Mouse (Mus musculus) embryonic facial prominence, embryonic 13.5 days (tissue): ENCODE data around the gene Adra1b. TPM values are rescaled to one million over a fixed set of nuclear protein-coding genes. Genes with fewer than 3 reads are reported as not detected.
A peak's percentile ranks its signal among the peaks of the same experiment; 100 is the strongest.

ENCODE experiments used
- ATAC-seq: fragments of 200-750 bp; cut with Nextera tagmentation; 2 replicates; pipeline ENCODE4 v1.8.0; 2017; ENCODE audit warnings: low read depth; ENCODE audit not compliant: insufficient number of reproducible peaks, insufficient read depth, low FRiP score, low TSS enrichment
- H3K27ac ChIP-seq: fragments of 300-500 bp; sonication (generic); 2 replicates; pipeline ENCODE4 v1.5.1; 2015; ENCODE audit warnings: moderate library complexity, mild to moderate bottlenecking, inconsistent platforms
- H3K27me3 ChIP-seq: fragments of 300-500 bp; sonication (generic); 2 replicates; pipeline ENCODE4 v1.6.1; 2015; ENCODE audit warnings: mild to moderate bottlenecking, inconsistent platforms
- H3K36me3 ChIP-seq: fragments of 300-500 bp; sonication (generic); 2 replicates; pipeline ENCODE4 v1.6.1; 2015; ENCODE audit warnings: mild to moderate bottlenecking, inconsistent platforms
- H3K4me1 ChIP-seq: fragments of 300-500 bp; sonication (generic); 2 replicates; pipeline ENCODE4 v1.6.1; 2015; ENCODE audit warnings: inconsistent platforms
- H3K4me2 ChIP-seq: fragments of 300-500 bp; sonication (generic); 2 replicates; pipeline ENCODE4 v1.6.1; 2015; ENCODE audit warnings: moderate library complexity, mild to moderate bottlenecking, inconsistent platforms
- H3K4me3 ChIP-seq: fragments of 300-500 bp; sonication (generic); 2 replicates; pipeline ENCODE4 v1.5.1; 2015; ENCODE audit warnings: mild to moderate bottlenecking, inconsistent platforms
- H3K9ac ChIP-seq: fragments of 300-500 bp; sonication (generic); 2 replicates; pipeline ENCODE4 v1.6.1; 2015; ENCODE audit warnings: mild to moderate bottlenecking, inconsistent platforms
- H3K9me3 ChIP-seq: fragments of 300-500 bp; sonication (generic); 2 replicates; pipeline ENCODE4 v1.6.1; 2016; ENCODE audit warnings: inconsistent platforms
- WGBS: fragments of 180-500 bp; shearing (Covaris S2); methylation state at CpG from one replicate; pipeline ENCODE4 v1.1.7; 2015; ENCODE audit warnings: mixed read lengths; 5-methylcytosine and 5-hydroxymethylcytosine counted together
- polyA plus RNA-seq: library from polyadenylated mRNA; unstranded; fragments of >200 nt; fragmentation: Nextera tagmentation; extraction: Ambion mirVana; gene quantifications from 2 replicates; pipeline ENCODE4 v1.2.1, GENCODE M21; 2015

Adra1b gene
- polyA plus RNA-seq, 1 experiment from 2014 or later = 1.3 TPM

DNA sequence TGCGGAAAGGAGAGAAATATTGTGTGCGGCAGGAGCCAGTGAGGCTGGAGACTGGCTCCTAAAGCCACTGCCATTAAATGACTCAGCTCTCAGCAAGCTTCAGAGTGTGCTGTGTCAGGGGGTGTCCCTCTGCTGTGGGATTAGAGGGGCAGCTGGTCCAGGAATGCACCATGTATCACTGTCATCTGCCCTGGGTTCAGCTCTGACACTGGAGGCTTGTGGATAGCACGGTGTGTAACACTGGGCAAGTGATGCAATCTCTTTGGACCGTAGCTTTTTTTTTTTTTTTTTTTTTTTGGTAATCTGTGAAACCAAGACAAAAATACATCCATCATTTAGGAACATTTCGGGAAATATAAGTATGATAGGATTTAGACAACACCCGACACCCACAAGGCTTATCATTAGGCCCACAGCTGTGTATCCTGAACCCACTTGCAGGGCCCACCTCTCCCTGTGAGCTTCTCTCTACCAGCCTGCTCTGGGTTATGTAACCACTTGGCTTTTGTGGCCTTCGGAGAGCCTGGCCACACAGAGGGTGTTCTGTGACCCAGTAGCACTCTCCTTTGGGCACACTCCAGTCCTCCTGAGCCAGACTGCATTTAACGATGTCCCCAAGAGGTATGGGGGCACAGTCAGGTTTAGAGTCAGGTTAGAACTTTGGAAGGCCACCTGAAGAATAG lies 26.3 kb upstream of the Adra1b start:
- Histone ChIP-seq H3K9me3 (no peaks in the 10 kb centered on the region), H3K27me3 (peaks cover 5% of the 10 kb centered on the region; the same call in 1 of the 2 replicates), H3K27ac (no peak overlapping the region), H3K4me2 (no peak overlapping the region), H3K4me3 (no peak overlapping the region), H3K9ac (no peak overlapping the region), H3K36me3 (no peaks in the 10 kb centered on the region), H3K4me1 (no peaks in the 10 kb centered on the region)
- 0 out of 2 replicates have a peak, but pooled peaks have one; percentile 20 for ATAC-seq
- WGBS = 81% methylated on average over 8 of the region's 8 CpGs

DNA sequence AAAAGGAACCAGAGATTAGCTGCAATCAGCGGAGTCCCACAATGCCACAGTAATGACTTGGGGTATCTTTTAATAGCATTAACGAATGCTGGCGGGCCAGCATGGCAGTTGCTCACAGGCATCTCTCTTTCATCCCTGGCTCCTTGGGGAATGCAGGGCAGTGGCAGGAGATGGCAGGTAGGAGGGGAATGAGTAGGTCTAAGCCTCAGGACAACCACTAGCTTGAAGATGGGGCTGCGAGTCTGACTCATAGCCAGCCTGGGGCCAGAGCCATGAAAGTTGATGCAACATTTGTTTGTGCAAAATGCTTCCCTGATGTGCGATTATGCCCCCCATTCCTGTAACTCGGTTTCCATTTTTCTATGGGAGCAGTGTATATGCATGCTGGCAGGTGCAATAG lies 25.2 kb upstream of the Adra1b start:
- H3K9ac ChIP-seq = no peak overlapping the region
- no peak overlapping the region for H3K4me2 ChIP-seq
- H3K4me1 ChIP-seq = no peaks in the 10 kb centered on the region
- peaks cover 5% of the 10 kb centered on the region; the same call in 1 of the 2 replicates for H3K27me3 ChIP-seq
- H3K36me3 ChIP-seq = no peaks in the 10 kb centered on the region
- H3K27ac ChIP-seq = no peak overlapping the region
- H3K4me3 ChIP-seq = no peak overlapping the region
- ATAC-seq = no peak
- 49% methylated on average over 6 of the region's 6 CpGs for whole genome bisulfite sequencing
- no peaks in the 10 kb centered on the region for H3K9me3 ChIP-seq

DNA sequence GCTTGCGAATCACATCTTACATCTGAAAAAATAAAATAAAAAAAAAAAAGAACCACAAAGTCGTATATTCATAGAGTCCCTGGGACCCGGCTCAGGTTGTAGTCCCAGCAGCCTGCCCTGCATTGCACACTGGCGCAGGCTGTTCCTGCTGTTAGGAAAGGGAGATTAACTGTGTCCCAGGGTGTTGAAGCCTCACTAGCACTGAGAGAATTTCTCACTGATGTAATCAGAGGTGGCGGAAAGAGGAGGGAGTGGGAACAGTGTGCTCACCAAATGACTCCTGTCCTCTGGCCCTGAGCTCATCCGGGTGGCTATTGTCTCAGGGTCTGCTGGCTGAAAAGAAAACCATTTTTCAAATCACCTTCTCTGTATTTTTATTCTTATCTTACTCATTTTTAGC lies 24.6 kb upstream of the Adra1b start:
- WGBS = 38% methylated on average over 6 of the region's 6 CpGs
- Histone ChIP-seq H3K36me3 (no peaks in the 10 kb centered on the region), H3K27ac (no peak overlapping the region), H3K27me3 (peaks cover 5% of the 10 kb centered on the region; the same call in 1 of the 2 replicates), H3K4me3 (no peak overlapping the region), H3K4me1 (no peaks in the 10 kb centered on the region), H3K9me3 (no peaks in the 10 kb centered on the region), H3K9ac (no peak overlapping the region), H3K4me2 (no peak overlapping the region)
- no peak for ATAC-seq

DNA sequence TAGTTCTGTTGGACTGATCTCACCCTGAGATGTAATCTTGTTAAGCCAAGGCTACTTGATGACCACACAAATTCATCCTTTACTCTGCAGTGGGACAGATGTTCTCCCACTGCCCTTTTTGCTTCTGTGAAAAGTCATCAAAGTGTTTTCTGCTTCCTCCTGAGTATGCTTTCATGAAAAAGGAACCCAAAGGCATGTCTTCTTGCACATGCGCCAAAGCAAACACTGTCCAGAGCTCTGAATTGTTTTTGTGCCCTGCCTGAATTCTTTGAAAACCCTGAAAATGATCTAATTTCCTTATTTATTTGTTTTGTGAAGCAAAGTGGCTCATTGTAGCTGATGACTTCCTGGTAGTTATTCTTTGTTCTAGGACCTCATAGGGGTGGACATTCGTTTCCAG lies 20.7 kb upstream of the Adra1b start:
- H3K27ac ChIP-seq = no peak overlapping the region
- no peak for ATAC-seq
- H3K9ac ChIP-seq = no peak overlapping the region
- WGBS = 56% methylated on average over 2 of the region's 2 CpGs
- H3K4me3 ChIP-seq = no peak overlapping the region
- no peak overlapping the region for H3K4me2 ChIP-seq
- H3K9me3 ChIP-seq = no peaks in the 10 kb centered on the region
- no peaks in the 10 kb centered on the region for H3K36me3 ChIP-seq
- peaks cover 5% of the 10 kb centered on the region; the same call in 1 of the 2 replicates for H3K27me3 ChIP-seq
- no peaks in the 10 kb centered on the region for H3K4me1 ChIP-seq

GRCm38 (mm10) chr11:43919492-43920055 lies 18.6 kb upstream of the Adra1b start:
- H3K4me3 ChIP-seq = no peak overlapping the region
- H3K9me3 ChIP-seq = no peaks in the 10 kb centered on the region
- H3K27ac ChIP-seq = no peak overlapping the region
- no peak overlapping the region for H3K4me2 ChIP-seq
- no peak for ATAC-seq
- 70% methylated on average over 7 of the region's 7 CpGs for WGBS
- H3K9ac ChIP-seq = no peak overlapping the region
- H3K27me3 ChIP-seq = no peaks in the 10 kb centered on the region
- H3K36me3 ChIP-seq = no peaks in the 10 kb centered on the region
- peaks cover 5% of the 10 kb centered on the region for H3K4me1 ChIP-seq

- H3K4me1 ChIP-seq = peaks cover 7% of the 10 kb centered on the region
- no peak overlapping the region for H3K9ac ChIP-seq
- no peaks in the 10 kb centered on the region for H3K27me3 ChIP-seq
- no peak overlapping the region for H3K4me3 ChIP-seq
- H3K27ac ChIP-seq = no peak overlapping the region
- H3K9me3 ChIP-seq = no peaks in the 10 kb centered on the region
- H3K36me3 ChIP-seq = no peaks in the 10 kb centered on the region
- no peak overlapping the region; the same call in 1 of the 2 replicates for H3K4me2 ChIP-seq
- WGBS = 44% methylated on average over 12 of the region's 12 CpGs
- ATAC-seq = peak; percentile 43; the same call in 1 of the 2 replicates
Measured at GRCm38 (mm10) chr11:43914552-43915447, 13.8 kb upstream of the Adra1b start.

DNA sequence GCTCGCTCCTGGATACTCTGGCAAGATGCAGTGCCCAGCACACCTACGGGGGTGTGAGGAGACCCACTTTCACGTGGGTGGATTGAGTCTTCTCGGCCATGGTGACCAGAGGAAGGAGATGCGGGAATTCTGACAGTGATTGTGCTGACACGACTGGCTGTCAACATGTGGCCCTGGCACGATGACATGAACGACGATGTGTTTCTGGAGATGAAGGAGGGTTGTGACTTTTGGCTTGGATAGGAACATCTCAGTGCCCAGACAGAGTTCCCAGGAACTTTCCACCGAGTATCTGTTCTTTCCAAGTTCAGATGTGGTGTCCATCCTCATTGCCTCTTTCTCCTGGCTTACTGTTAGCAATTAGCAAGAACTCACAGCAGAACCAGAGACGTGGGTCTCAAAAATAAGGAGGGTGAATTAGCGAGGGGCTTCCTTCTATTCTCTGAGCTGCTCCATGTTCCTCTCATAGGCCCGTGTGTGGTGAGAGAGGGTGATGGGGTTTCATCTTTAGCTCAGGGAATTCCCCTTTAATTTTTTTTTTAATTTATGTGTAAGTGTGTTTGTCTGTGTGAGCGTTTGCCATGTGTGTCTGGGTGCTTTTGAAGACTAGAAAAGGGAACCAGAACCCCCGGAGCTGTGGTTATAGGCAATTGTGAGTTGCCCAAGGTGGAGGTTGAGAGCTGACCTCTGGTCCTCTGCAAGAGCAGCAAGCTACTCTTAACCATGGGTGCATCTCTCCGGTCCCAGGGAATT lies 11.3 kb upstream of the Adra1b start:
- H3K4me2 ChIP-seq = no peak overlapping the region
- H3K27me3 ChIP-seq = no peaks in the 10 kb centered on the region
- H3K36me3 ChIP-seq = no peaks in the 10 kb centered on the region
- no peak overlapping the region for H3K4me3 ChIP-seq
- H3K4me1 ChIP-seq = peaks cover 7% of the 10 kb centered on the region
- H3K9me3 ChIP-seq = no peaks in the 10 kb centered on the region
- H3K27ac ChIP-seq = no peak overlapping the region
- no peak for ATAC-seq
- no peak overlapping the region for H3K9ac ChIP-seq
- 86% methylated on average over 16 of the region's 16 CpGs for WGBS

DNA sequence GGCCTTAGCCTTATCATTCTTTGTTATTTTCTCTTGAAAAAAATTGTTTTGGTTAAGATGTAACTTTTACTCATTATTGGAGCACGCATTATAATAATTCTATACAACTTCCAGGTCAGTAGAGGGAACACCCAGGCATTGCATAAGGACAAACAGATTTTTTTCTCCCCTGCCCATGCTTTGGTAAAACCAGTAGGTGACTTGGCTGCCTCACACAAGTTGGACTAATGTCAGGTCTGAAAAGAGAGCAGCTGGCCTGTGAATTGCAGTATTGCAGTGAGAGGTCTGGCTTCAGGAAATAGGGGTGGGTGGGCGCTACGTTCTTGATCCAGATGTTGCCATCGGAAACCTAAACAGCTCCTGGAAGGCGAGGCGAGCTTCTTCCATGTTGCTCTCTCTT lies 10.6 kb upstream of the Adra1b start:
- H3K4me2 ChIP-seq = no peak overlapping the region
- H3K9me3 ChIP-seq = no peaks in the 10 kb centered on the region
- 71% methylated on average over 6 of the region's 6 CpGs for WGBS
- H3K27ac ChIP-seq = no peak overlapping the region
- H3K27me3 ChIP-seq = no peaks in the 10 kb centered on the region
- no peak overlapping the region for H3K4me3 ChIP-seq
- H3K4me1 ChIP-seq = peaks cover 7% of the 10 kb centered on the region
- H3K9ac ChIP-seq = no peak overlapping the region
- no peaks in the 10 kb centered on the region for H3K36me3 ChIP-seq
- no peak for ATAC-seq

DNA sequence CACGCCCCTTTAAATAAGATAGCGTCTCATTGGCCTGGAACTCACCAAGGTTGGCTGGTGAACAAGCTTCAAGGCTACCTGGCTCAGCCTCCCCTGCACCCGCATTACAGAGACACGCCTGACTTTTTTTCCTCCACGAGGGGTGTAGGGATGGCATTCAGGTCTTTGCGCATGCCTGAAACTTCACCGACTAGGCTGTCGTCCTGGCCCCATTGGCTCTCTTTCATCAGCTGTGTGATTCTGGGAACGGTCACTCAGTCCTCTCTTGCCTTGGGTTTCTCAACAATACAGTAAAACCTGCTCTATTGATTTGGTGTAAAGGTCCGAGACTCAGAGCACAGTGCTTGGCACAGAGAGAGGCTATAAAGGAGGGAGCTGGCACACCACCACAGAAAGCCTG lies 2.3 kb upstream of the Adra1b start:
- H3K9ac ChIP-seq = no peak overlapping the region
- ATAC-seq = no peak
- 81% methylated on average over 10 of the region's 10 CpGs for WGBS

DNA sequence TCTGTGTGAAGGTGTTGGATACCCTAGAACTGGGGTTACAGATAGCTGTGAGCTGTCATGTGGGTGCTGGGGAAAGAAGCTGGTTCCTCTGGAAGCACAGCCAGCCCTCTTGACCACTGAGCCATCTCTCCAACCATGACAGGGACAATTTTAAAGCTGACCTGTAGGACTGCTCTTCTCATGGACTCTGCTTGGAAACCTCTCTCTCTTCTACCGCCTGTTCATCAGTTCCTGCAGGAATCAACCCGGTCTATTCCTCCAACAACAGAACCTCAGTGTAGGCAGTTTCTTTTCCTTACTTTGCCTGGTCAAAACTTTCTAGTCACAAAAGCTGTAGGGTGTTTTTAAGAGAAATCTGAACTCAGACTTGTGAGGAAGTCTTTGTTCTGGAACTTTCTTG lies 1.3 kb downstream of the Adra1b start:
- H3K36me3 ChIP-seq = no peaks in the 10 kb centered on the region
- no peaks in the 10 kb centered on the region for H3K9me3 ChIP-seq
- no peak overlapping the region for H3K9ac ChIP-seq
- H3K4me3 ChIP-seq = no peak overlapping the region
- ATAC-seq = no peak
- no peaks in the 10 kb centered on the region for H3K27me3 ChIP-seq
- no peaks in the 10 kb centered on the region for H3K4me1 ChIP-seq
- no peak overlapping the region for H3K27ac ChIP-seq
- 90% methylated on average over 2 of the region's 2 CpGs for WGBS
- H3K4me2 ChIP-seq = no peak overlapping the region

More for the DNA sequence above, 2.3 kb upstream of the Adra1b start:
- Histone ChIP-seq H3K4me2 (no peak overlapping the region), H3K27me3 (no peaks in the 10 kb centered on the region), H3K27ac (no peak overlapping the region), H3K4me1 (no peaks in the 10 kb centered on the region), H3K36me3 (no peaks in the 10 kb centered on the region), H3K4me3 (no peak overlapping the region), H3K9me3 (no peaks in the 10 kb centered on the region)

GRCm38 (mm10) chr11:43895323-43895722 lies 5.7 kb downstream of the Adra1b start:
- no peak overlapping the region for H3K4me2 ChIP-seq
- H3K36me3 ChIP-seq = no peaks in the 10 kb centered on the region
- no peaks in the 10 kb centered on the region for H3K4me1 ChIP-seq
- H3K4me3 ChIP-seq = no peak overlapping the region
- H3K27ac ChIP-seq = no peak overlapping the region
- H3K9ac ChIP-seq = no peak overlapping the region
- ATAC-seq = no peak
- no peaks in the 10 kb centered on the region for H3K27me3 ChIP-seq
- 67% methylated on average over 2 of the region's 2 CpGs for WGBS
- H3K9me3 ChIP-seq = no peaks in the 10 kb centered on the region
